ENCODE assay signal across 16 mouse cellular contexts in the genomic region with DNA sequence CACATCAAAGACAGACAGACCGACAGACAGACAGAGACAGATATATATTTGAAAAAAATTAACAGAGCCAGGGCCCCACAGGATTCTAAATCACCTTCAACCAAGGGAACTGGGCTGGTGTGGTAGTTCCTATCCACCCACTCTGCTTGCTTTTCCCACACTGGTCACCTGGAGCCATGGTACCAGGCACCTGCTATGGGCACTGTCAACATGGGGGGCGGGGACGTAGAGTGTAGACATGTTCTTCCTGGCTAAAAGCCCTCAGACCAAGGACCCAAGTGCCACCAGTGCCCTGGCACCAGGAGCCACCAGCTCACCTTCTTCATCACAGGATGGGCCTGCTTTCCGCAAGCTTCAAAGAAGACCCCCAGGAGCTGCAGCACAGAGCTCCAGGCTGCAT.
"Had no signal": no experiment of that assay in that cellular context is flagged by ENCODE, and none has a peak within 500 bp of the region (broad histone marks: within the 10 kb centered on the region; RNA-seq: fewer than 3 reads in every experiment).

No protein-coding gene starts in this region.

- H3K4me2 ChIP-seq: neural tube, embryonic 12.5 days; neural tube, embryonic 13.5 days; neural tube, embryonic 15.5 days; stomach, embryonic 15.5 days had no signal

- H3K27ac ChIP-seq: neural tube, embryonic 12.5 days; neural tube, embryonic 13.5 days; neural tube, embryonic 15.5 days; stomach, embryonic 15.5 days had no signal

- H3K4me3 ChIP-seq: neural tube, embryonic 12.5 days; neural tube, embryonic 13.5 days; neural tube, embryonic 15.5 days; stomach, embryonic 15.5 days had no signal

- H3K9ac ChIP-seq: neural tube, embryonic 12.5 days; neural tube, embryonic 13.5 days; neural tube, embryonic 15.5 days; stomach, embryonic 15.5 days had no signal

- H3K4me1 ChIP-seq: neural tube, embryonic 12.5 days; neural tube, embryonic 13.5 days; neural tube, embryonic 15.5 days; stomach, embryonic 15.5 days had no signal

- H3K9me3 ChIP-seq: neural tube, embryonic 12.5 days; neural tube, embryonic 13.5 days; neural tube, embryonic 15.5 days; stomach, embryonic 15.5 days had no signal

- DNase-seq: retina, postnatal 1 day; right cerebral cortex, adult 18-20 months; right cerebral cortex, postnatal 14 days; right cerebral cortex, postnatal 25 days; right cerebral cortex, postnatal 4 days; spleen, adult 18-20 months; thymus, adult 18-20 months; thymus, adult 2 months; thymus, postnatal 14 days; thymus, postnatal 25 days; thymus, postnatal 36 days; thymus, postnatal 4 days had no signal

- H3K27me3 ChIP-seq: neural tube, embryonic 12.5 days; neural tube, embryonic 13.5 days; neural tube, embryonic 15.5 days; stomach, embryonic 15.5 days had no signal
